Mouse (Mus musculus): Measurements from ENCODE around the gene Serp2.
A peak's percentile ranks its signal among the peaks of the same experiment; 100 is the strongest.

Serp2 gene

DNA sequence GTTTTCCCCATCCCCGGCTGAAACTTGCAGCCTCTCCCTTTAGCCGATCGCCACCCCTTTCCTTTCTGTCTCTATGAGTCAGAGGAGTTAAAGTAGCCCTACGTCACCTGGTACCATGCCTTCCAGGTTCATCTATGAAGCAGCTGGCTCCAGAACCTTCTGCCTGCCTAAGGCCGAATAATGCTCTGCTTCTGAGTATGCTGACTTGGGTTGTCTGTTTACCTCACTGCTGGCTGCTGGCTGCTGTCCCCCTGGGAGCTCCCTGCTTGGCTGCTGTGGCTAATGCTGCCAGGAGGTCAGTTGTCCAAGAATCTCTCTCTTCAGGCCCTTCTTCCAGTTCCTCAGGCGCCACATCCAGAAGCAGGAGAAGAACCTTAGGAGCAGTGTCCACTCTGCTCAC lies 30.2 kb downstream of the Serp2 start:
- DNase-seq: no peak

DNA sequence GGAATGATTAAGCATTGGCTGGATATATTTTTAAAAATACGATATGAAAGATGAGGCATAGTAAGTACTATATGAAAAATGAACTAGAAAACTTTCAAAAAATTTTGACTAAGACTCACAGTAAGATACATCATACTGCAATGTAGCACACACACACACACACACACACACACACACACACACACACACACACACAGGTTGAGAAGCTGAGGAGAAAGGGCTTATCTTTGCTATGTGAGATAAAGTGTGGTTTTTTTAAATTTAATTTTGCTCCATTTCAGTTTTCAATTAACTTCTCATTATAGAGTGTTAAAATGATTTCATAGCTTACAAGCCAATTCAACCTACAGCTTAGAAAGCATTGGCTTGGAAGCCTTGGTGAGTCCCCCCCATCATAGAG lies 33.3 kb downstream of the Serp2 start:
- DNase-seq: no peak

DNA sequence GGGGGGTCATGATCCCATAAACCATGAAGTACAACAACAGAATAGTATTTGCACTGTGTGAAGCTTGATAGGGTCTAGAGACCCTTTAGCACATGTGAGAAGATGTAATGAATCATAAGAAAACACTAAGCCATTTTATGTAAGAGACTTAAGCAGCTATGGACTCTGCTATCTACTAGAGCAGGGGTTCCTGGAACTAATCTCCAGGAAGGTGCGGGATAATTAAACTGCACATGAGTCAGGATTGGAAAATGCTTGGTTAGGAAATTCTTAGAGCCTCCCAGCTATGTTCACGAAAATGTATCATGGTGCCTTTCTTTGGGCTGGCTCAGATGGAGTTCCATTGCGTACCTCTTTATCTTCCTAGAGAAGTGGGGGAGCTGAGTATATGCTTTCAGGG lies 35.4 kb downstream of the Serp2 start:
- DNase-seq: no peak

DNA sequence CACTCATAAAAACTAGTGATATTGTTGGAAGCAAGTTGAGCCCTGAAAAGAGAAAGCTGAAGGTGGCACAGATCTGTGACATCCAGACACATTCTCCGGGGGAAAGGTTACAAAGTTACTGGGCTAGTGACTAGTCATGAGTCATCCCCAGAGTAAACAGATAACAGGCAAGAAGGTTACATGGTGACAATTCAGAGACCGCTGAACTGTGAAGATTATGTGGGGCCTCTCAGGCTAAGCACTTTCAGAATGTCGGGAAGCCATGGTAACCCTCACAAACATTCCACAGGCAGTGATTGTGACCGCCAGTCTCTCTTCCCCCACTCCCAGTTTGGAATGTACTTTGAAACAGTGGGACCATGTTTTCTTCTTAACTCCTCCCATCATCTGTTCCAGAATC lies 36.1 kb downstream of the Serp2 start:
- DNase-seq: peak in 1 of 2 experiments; percentile 15

DNA sequence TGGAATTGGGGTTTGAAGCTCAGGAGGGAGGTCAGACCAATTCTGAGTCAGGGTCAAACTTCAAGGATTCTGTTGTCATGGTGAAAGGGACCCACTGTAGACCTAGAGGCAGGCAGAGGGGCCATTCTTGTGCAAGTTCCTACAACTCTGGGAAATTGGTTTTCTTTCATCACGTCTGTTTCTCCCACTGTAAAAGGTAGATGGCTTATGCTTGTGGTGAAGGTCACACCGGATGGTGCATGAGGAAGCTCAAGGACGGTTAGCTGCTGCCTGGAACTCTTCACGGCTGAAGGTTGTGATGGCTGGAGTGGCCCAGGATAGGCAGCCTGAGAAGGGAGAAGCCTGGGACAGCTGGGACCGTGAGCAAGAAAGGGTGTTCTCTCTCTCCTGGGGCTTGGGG lies 38.5 kb downstream of the Serp2 start:
- DNase-seq: no peak

DNA sequence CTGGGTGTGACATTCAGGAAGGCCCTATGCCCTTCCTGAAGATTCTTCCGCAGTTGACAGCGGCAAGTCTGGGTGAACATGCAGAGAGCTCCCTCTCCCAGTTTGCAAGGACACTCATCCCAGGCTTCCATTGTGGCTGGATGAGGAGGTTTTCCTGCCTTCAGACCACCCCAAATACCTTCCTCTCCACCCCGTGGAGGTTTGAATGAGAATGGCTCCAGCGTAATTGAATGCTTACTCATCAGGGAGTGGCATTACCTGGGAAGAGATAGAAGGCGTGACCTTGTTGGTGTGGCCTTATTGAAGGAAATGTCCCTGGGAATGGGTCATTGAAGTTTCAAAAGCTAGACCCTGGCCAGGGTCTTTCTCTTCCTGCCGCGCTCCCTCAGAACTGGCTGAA lies 41.1 kb downstream of the Serp2 start:
- no peak for DNase-seq

DNA sequence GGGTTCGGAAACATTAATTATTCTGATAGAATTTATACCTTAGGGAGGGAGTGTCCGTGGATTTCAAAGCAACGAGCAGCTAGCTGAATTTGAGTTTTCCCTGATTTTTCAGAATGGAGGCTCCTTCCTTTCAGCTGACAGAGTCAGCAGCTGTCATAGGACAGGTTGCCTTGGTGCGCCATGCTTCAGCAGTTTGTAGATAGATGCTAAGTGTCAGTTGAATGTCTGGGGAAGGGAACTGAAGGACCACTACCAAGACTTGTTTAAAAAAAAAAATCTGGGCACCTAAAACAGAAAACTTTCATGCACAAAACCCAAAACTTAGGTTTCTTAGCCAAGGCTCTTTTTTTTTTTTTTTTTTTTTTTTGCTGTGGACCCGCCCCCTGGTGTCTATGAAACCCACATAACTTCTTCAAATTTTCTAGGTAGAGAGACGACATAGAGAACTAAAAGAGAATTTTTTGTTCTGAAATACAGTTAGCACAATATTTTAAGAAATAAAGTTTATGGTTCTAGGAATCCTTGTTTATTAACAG lies 42.6 kb downstream of the Serp2 start:
- DNase-seq: no peak

DNA sequence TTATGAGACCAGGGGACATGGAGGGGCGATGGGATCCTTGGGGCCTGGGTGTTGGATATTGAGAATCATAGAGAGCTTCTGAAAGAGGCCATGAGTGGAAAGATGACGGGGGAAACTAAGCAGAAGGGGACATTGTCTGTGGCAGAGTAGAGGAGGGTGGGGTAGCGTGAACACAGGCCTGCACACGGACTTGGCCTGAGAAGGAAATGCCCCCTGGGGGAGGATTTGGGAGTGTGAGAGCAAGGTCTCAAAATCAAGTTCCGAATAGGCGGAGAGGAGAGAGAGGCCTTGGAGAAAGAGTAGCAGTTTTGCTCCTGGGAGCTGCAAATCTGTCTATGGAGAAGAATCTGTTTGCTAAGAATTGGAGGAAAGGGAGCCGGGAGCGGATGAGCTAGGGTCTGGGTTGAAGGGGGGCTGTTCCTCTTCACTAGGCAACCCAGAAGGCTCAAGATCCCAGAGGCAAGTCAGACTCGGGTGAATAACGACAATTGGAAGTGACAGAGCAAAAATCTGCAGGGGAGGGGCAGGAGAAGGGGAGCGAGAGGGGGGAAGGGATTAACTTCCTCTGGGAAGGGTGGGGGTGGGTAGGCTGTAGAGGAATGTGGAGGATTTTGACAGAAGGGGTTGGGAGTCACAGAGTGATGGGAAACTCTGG lies 43.2 kb downstream of the Serp2 start:
- peak in 1 of 2 experiments; percentile 27 for DNase-seq

DNA sequence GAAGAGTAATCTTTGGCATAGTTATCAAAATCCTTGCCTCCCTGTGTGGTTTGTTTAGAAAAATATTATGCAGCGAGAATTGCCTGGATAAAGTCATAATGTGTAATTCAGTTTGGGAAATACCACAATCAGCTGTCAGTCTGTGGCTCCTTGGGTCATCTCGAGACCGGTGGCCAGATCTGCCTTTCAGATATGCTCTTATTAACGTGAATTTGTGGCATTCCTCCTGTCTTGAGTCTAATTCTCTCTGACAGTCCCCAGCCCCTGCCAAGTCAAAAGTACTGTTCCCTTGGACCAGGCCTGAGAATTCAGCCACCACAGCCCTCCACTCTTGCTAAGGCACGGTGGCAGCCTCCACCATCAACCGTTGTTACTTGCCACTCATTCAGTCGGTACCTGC lies 44.7 kb downstream of the Serp2 start:
- no peak for DNase-seq

DNA sequence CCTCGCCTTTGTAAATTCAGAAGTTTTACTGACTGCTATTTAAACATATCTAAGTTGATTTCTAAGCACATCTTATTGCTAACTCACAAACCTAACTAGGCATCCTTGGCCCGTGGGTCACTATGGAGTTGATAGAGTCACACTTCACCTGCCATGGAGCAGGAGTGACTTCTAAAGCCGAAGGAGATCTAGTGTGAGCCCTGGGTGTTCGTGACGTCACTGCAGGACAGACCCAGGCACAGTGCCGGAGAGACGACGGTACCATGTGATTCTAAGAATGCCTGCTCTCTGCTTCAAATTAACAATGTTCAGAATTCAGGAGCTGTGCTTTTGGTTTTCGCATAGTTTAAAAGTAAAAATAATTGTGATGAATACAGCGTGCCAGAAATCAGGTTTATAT lies 48.0 kb downstream of the Serp2 start:
- DNase-seq: no peak

DNA sequence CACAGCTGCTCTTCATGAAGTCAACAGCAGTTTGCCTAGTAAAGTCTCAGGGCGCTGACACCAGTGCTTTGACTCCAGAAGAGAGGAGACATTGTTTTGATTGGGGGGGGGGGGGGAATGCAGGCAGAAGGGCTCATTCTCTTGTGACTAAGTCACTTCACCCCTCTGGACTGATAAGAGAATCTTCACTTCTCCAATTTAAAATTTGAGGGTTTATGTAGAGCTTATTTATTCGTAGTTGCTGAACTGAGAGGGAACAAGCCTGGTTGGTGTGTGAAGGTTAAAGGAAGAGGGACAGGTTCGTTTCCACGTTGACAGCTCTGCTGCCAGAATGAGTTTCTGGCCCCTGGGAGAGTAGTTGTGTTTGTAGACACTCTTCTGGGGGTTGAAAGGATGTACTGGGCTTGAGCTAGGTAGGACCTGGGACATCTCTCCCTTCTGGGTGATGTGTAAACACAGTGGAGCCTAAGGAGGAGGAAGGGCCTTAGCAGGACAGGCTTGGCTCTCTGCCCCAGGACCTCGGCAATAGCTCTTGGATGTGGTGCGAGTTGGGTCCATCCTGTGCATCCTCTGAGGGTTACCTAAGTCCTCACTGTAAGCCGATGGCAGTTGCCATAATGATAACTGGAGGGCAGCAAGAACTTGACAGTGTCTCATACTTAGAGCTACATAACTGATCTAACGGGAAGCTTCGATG lies 48.7 kb downstream of the Serp2 start:
- peak in 1 of 2 experiments; percentile 14 for DNase-seq

DNA sequence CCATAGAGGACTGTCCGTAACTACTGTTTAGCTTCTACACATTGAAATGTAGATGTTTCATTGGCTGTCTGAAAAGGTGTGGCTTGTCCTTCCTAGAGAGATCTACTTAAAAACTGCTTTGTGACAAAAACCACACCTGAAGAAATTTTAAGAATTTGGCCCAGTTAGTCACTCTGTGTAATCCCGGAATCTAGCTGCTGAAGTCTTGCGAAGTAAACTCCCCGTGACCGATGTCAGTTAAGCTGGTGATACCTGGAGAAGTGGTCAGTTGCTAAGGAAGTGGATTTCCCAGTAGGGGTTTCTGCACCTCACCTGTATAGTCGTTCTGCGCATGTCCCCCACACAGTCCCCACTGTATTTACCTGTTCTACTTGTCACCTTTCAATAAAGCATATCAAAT lies 49.3 kb downstream of the Serp2 start:
- DNase-seq: no peak

DNA sequence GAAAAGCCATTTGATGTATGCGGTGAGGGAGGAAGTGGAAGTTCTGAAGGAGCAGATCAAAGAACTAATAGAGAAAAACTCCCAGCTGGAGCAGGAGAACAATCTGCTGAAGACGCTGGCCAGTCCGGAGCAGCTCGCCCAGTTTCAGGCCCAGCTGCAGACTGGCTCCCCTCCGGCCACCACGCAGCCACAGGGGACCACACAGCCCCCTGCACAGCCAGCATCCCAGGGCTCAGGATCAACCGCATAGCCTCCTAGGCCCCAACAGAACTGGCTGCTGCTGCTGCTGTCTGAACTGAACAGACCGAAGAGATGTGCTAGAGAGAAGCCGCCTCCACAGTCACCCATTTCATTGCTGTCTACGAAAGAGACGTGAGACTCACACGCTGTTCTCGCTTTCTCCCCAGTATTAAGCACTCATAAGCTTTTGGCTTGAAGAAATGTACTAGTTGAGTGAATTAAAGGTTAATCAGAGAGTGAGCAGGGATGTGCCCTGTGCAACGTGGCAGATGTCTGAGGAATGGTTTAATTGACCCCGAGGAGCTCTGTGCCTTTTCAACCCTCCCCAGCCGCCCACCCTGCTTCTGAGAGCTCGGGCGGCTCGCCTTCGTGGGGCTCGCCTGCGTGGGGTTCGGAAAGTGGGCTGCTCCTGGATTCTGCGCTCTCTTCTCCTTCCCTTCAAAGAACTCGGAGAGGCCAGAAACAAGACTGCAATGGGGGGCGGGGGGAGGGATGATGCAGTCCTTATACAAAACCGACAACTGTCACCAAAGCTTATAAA lies 50.1 kb downstream of the Serp2 start:
- peak; percentile 34 to 45 for DNase-seq

DNA sequence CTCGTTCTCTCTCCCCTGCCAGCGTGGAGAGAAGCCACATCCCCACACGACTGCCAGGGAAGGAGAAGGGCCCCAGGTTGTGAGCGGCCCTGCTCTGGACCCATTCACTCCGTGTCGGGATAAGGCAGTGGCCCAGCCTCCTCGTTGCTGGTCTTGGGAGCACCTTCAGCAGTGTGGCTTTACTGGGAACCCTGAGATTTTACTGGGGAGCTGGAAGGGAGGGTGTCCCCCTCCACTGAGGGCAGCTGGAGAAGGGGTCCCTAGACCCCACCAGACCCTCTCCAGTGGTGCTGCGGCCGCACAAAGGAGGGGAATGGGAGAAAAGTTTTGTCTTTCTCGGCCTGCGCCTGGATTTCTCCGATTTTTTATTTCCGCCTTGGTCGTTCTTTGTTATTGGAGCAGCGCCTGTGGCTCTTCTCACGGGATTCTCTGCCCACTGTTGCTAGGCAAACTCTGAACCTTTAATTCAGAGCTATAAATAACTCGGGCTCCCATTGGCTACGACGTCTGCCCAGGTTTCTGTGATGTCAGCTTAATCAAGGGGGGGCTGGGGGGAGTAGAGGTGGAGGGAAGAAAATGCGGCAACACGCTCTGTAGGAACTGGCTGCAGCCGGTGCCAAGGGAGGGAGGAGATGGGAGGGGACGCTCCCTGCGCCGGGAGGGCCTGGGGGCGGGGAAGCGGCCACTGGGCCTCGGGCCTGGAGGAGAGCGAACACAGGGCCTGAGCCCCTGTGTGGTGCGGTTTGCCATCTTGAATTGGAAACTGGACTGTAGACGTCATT lies 51.1 kb downstream of the Serp2 start:
- peak; percentile 91 to 95 for DNase-seq

DNA sequence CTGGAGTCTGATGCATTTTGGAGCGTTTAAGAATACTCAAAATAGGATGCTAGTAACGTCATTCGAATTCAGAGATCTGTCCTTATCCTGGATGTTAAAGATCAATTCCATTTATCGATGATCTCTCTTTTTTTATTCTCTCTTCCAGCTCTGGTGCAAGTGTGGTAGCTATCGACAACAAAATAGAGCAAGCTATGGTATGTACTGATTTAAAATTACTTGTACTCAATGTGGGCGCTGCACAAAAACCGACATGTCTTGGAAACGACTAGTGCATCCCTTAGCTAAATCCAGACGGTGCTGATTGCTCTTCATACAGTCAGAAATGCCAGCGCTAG lies 51.6 kb downstream of the Serp2 start:
- DNase-seq: no peak

DNA sequence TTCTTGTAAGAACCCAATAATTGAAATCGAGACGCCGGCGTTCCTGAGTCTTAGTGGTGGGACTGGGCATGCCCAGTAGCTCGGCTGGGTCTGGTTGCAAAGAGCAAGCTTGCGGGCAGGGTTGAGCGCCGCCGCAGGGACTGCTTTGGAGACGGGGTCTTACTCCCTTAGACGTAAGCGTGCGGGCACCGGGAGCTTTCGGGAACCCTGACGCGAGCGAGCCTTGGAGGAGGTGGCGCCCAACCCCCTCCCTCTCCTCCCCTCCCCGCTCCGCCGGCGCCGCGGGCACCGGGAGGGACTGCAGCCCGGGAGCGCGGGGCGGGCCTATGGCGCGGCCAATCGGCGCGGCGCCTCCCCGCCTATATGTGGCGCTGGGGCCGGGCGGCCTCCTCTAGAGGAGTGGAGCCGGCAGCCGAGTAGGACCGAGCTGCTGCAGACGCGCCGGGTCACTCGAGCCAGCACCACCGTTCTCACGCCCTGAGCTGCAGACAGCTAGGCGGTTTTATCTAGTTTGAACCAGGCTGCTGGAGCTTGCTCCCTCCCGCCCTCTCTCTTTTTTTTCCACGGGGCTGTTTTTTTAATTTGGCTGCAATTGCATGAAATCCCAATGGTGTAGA lies 52.5 kb downstream of the Serp2 start:
- DNase-seq: peak; percentile 95 to 98

DNA sequence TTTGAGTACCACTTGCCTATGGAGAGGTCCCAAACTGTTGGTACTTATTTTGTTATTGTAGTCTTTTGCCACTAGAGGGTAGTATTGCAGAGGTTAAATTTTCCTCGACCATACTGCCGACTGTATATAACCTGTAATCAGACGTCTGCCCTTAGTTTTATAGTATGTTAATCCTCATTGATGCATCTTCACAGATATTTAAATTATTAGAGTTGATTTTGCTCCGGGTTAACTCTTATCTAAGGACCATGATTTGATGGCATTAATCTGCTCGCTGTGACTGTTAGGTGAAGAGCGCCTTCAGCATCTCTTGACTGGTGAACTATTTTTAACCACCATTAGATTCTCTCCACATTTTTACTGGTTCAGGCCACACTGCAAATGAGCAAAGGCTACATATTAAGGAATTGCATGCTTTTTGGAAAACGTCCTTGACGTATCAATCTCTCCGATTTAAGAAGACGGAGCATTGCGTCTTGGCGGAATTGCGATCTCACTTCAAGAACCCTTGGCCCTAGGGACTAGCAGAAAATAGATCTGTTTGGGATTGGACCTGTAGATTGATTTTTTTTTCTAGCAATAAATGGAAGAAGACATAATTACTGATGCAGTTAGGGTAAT lies 53.3 kb downstream of the Serp2 start:
- peak in 1 of 2 experiments; percentile 12 for DNase-seq

DNA sequence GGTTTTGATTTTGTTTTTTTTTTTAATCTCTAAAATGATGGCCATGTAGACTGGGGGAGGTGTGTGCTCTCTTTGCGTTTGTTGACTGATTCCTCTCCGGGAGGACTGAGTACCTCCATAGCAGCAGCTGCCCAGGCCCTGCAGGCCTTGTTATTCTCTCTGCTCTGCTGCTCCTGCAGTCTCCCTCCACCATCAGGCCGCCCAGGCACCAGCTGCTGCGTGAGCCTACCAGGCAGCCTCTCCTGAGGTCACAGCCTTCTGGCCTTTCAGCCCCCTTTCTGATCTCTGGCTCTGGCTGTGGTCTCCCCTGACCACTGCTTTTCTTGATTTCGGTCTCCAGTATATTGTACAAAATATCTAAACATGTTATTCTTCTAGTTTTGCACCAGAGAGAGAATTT lies 56.7 kb downstream of the Serp2 start:
- DNase-seq: no peak

DNA sequence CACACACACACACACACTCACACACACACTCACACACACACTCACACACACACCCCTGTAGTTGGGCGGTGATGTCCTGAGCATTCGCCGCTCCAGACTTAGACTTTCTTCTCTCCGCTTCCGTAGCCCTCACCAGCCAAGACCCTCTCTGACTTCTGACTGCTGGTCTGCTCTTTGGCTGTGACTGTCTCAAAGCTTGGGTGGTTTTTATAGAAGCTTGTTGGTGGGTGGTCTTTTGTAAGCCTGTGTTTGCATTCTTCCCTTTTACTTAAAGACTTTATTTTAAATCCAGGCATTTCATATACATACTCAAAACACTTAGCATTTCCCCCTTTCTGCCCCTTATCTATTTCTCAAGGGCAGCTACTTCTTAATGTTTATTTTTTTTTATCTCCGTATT lies 57.2 kb downstream of the Serp2 start:
- DNase-seq: no peak

DNA sequence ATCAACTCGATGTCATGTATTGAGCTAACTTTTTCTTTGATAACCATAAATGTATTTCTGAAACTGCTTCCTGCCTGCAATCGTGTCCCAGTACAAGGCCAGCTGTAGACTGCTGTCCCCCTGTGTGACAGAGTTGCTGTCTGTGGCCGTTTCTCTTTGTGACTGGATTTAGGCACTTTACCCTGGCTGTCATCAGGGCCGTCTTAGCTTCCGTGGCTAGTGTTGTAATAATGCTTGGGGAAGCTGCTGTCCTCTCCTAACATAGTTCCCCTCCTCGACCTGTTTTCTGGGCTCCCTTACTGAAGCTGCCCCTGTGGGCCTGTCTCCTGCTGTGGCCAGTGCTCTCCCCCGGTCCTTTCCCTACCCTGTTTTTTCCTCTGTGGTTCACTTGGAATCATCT lies 58.5 kb downstream of the Serp2 start:
- DNase-seq: peak in 1 of 2 experiments; percentile 35

DNA sequence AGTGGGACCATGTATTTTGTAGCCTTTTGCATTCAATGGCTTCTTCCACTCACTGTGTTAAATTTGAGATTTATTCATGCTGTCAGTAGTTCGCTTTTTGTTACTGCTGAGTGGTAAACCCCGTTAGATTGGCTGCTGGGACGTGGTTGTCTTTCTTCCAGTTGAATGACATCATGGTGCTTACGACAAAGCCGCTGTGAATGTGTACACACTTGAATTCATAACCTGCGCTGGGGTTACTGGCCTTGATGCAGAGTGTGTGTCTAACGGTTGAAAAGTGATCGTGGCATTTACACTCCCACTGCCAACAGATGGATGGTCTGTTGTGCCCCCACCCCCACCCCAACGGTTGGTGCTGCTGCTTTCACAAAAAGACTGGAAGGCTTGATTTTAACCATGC lies 59.5 kb downstream of the Serp2 start:
- peak in 1 of 2 experiments; percentile 10 for DNase-seq

DNA sequence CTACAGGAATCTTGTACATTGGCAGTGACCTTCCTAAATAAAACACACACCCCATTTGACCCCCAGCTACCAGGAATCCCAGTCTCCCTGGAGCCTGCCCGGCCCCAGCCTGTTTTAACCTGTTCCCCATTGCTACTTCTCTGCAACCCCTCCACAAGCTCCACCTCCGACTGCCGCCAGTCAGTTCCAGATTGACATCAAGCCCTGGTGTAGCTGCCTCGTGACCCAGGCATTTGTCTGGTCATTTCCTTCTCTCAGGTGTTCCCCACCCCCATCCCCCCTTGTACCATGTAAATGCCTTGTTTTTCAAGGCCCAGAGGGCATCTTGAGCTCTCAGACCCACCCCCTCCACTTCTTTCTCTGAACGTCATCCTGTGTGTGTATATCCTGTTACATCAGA lies 61.7 kb downstream of the Serp2 start:
- no peak for DNase-seq
